Mouse (Mus musculus): ENCODE data around the gene Kcnc3. TPM values are rescaled to one million over a fixed set of nuclear protein-coding genes. Genes with fewer than 3 reads are reported as not detected.

Gene Kcnc3
- polyA plus RNA-seq, 1 experiment from 2014 or later: 1.7 TPM

DNA sequence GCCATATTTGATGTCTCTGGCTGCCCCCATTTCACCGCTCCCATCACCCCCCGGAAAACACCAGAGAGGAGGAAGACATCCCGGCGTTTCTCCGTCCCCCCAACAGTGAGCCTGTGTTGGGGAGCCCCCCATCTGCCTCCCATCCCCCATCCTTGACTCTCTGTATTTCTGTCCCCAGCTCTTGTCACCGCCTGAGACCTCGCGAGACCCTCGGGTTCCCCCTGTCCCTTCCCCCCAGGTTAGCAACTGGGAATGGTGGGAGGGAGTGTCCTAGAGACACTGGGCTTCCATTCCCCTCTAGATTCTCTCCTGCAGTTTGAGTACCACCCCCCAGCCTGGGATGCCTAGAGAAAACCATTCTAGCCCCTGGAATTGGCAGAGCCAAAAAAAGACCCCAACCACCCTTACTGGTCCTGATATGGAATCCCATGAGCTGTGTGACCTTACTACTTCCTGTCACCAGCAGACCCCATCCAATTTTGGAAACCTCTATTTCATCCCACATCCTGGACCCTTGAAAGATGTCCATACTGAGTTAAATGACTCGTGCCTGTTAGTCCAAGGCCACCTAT lies 10.3 kb downstream of the Kcnc3 start:
- 82% methylated on average over 10 of the region's 10 CpGs for WGBS
- no peak for ATAC-seq (ENCODE audit: low FRiP score)
- peaks cover 37% of the 10 kb centered on the region for H3K4me1 ChIP-seq

DNA sequence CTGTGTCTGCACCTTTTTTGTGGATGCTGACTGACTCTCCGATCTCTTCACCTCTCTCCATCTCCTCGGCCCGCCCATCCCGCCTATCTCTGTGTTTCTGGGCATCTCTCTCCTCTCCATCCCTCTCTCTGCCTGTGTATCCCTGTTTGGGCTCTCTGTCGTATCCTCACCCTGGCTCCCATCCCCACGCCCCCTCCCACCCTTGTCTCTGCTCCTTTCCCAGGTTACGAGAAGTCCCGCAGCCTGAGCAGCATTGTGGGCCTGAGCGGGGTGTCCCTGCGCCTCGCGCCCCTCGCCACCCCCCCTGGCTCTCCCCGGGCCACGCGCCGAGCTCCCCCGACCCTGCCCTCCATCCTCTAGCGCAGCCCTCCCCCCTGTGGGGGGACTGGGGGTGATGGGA lies 11.2 kb downstream of the Kcnc3 start:
- Histone ChIP-seq H3K9ac (peak overlapping the region; percentile 48; the same call in 1 of the 2 replicates), H3K27me3 (peaks cover 69% of the 10 kb centered on the region), H3K27ac (no peak overlapping the region), H3K9me3 (no peaks in the 10 kb centered on the region), H3K36me3 (replicated peaks) (no peaks in the 10 kb centered on the region), H3K4me3 (replicated peaks) (no peak overlapping the region), H3K4me2 (peak overlapping the region; percentile 24; the same call in 1 of the 2 replicates), H3K4me1 (peaks cover 37% of the 10 kb centered on the region)
- 12% methylated on average over 19 of the region's 19 CpGs for WGBS
- ATAC-seq (ENCODE audit: low FRiP score): no peak

More for the DNA sequence above, 10.3 kb downstream of the Kcnc3 start:
- no peak overlapping the region for H3K4me2 ChIP-seq
- no peak overlapping the region for H3K4me3 ChIP-seq (replicated peaks)
- H3K9me3 ChIP-seq: no peaks in the 10 kb centered on the region
- H3K27ac ChIP-seq: no peak overlapping the region
- no peak overlapping the region for H3K9ac ChIP-seq
- peaks cover 64% of the 10 kb centered on the region for H3K27me3 ChIP-seq
- no peaks in the 10 kb centered on the region for H3K36me3 ChIP-seq (replicated peaks)

DNA sequence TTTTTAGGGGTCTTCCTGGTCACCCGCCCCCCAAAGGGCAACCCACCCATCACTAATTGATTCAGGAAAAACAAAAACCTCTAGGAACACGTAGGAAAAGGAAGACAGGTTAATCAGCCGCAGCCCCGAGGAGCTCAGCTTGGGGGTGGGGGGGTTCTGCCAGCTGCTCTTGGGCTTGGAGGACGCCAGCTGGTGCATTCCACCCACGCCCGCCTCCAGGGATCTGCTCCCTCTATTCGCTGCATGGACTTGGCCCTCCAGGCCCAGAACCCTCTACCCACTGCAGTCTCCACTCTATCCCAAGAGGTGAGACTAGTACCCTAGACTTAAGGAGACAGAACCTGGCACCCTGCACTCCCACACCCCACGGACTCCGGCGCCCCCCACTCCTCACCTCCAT lies 12.0 kb downstream of the Kcnc3 start:
- Histone ChIP-seq H3K27ac (no peak overlapping the region), H3K9ac (no peak overlapping the region), H3K4me1 (peaks cover 37% of the 10 kb centered on the region), H3K27me3 (peaks cover 77% of the 10 kb centered on the region), H3K4me2 (peak overlapping the region; percentile 19; the same call in 1 of the 2 replicates), H3K36me3 (replicated peaks) (no peaks in the 10 kb centered on the region), H3K4me3 (replicated peaks) (no peak overlapping the region), H3K9me3 (no peaks in the 10 kb centered on the region)
- 16% methylated on average over 11 of the region's 11 CpGs for WGBS
- ATAC-seq (ENCODE audit: low FRiP score): peak; percentile 31

DNA sequence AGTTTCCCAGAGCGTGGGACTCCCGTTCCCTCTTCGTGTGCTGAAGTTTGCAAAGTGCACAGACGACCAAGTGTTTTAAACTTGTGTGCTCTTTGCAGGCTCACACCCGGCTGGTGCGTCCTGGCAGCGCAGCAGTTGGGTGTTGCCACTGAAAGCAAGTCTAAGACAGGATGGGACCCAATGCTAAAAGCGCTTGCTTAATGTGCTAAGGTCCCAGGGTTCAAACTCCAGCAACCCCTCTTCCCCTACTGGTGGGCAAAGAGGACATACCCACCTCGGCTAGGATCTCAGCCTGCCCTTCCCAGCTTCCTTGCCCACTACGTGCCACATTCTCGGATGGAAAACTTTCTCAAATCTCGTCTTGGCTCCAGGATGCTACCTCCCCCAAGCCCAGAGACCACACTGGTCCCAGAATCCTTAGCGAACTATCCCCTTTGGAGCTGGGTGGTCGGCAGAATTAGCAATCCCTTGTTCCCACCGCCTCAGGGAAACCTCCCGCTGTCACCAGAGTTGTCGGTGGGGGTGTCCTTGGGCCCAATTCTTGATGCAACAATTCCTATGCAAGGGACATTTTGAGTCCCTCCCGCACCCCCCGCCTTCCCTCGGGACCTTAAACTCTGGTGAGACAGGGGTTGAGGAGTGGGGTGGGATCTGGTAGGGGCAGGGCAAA lies 12.9 kb downstream of the Kcnc3 start:
- Histone ChIP-seq H3K9me3 (no peaks in the 10 kb centered on the region), H3K9ac (no peak overlapping the region), H3K4me2 (peak overlapping the region; percentile 54; the same call in 1 of the 2 replicates), H3K36me3 (replicated peaks) (no peaks in the 10 kb centered on the region), H3K27ac (no peak overlapping the region), H3K4me1 (peaks cover 37% of the 10 kb centered on the region), H3K27me3 (peaks cover 85% of the 10 kb centered on the region), H3K4me3 (replicated peaks) (peak overlapping the region; percentile 34; the same call in 1 of the 2 replicates)
- ATAC-seq (ENCODE audit: low FRiP score): 0 out of 2 replicates have a peak, but pooled peaks have one; percentile 1
- 3% methylated on average over 20 of the region's 20 CpGs for WGBS

DNA sequence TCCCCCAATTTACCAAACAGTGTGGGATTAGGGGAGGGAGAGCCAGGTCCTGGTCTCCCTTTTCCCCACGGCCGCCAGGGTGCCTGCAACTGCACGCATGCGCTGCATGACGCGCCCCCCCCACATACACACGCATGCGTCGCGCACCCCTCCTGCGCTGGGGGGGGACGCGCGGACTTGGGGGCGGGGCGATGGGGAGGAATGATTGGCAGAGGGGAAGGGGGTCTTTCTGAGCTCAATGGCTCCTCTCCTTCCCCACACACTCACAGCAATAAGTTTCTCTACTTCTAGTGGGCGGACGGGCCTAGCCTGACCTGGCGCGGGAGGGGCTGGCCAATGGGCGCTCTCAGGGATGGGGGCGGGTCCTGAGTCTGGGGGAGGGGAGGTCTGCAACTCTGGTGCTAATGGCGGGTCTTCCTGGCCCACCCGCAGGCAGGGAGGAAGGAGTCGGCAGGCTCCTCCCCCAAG lies 13.7 kb downstream of the Kcnc3 start:
- H3K4me2 ChIP-seq: peak overlapping the region; percentile 54
- H3K27me3 ChIP-seq: peaks cover 87% of the 10 kb centered on the region
- H3K4me3 ChIP-seq (replicated peaks): peak overlapping the region; percentile 34
- peak; percentile 73 for ATAC-seq (ENCODE audit: low FRiP score)
- H3K9ac ChIP-seq: peak overlapping the region; percentile 33
- H3K4me1 ChIP-seq: peaks cover 37% of the 10 kb centered on the region
- no peaks in the 10 kb centered on the region for H3K9me3 ChIP-seq
- no peaks in the 10 kb centered on the region for H3K36me3 ChIP-seq (replicated peaks)
- H3K27ac ChIP-seq: no peak overlapping the region
- 1% methylated on average over 25 of the region's 25 CpGs for WGBS

DNA sequence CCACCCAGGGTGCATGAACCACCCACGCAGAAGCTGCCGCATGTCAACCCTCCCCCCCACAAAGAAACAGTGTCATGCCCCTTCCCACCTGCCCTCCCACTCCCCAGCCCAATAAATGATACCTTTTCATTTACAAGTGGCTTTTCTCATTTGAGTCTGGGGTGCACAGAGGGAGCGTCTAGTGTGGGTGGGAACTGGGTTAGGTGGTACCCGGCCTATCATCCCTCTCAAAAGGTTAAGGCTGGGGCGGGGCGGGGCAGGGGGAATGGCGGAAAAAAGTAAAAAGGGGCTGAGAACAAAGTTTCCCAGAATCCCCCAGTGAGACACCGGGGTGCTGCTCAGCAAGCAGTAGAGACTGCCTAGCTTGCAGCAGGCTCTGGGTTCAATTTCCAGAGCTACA lies 14.2 kb downstream of the Kcnc3 start:
- Histone ChIP-seq H3K9me3 (no peaks in the 10 kb centered on the region), H3K4me2 (peak overlapping the region; percentile 54), H3K9ac (peak overlapping the region; percentile 33), H3K36me3 (replicated peaks) (no peaks in the 10 kb centered on the region), H3K4me3 (replicated peaks) (peak overlapping the region; percentile 34), H3K27ac (no peak overlapping the region), H3K4me1 (peaks cover 37% of the 10 kb centered on the region), H3K27me3 (peaks cover 89% of the 10 kb centered on the region)
- WGBS: 0% methylated on average over 8 of the region's 8 CpGs
- ATAC-seq (ENCODE audit: low FRiP score): no peak

DNA sequence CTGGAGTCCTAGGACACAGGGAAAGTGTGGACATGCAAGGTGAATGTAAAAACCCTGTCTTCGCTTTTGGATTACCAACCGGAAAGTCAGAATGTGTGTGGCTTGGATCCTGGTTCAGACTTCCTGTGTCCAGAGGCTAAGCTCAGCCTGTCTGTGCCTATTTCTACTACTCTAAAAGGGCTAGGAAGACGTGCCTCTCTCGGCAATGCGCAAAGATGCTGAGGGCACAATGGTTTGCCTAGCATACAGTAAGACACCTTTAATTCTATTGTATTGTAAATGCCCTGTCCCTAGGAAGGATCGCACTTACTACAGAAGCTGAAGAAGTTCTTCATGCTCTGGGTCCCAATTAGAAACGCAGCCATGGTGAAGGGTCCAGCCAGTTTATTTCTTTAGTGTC lies 15.0 kb downstream of the Kcnc3 start:
- no peak for ATAC-seq (ENCODE audit: low FRiP score)

DNA sequence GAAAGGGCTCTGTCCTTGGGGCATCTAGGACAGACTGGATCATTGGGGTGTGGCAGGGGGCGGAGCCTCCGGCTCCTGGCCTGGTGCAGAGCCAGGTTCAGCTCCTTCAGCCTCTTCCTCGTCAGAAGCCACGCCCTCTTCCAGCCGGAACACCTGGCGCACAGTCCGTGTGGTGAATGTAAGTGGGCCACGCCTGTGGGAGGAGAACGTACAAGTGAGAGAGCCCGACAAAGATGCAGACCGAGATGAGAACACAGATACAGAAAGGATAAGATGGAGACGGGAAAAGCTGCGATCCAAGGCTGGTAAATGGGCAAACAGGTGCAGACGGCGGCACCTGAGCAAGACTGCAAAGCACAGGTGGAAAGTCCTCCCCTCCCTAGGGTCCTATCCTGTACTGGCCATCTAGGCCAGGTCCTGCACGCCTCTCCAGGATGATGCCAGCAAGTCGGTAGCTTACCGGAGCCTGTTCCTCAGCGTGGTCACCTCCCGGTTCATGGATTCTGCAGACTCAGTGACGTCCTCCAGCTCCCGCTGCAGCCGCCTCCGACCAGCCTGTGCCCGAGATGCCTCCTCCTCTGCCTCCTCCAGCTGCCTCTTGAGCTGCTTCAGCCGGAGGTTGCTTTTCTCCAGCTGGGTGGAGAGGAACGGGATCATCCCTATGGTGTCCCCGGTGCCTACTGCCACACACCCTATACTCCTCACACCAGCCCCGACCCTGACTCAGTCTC lies 15.9 kb downstream of the Kcnc3 start:
- no peak overlapping the region for H3K9ac ChIP-seq
- no peaks in the 10 kb centered on the region for H3K36me3 ChIP-seq (replicated peaks)
- no peak overlapping the region for H3K4me2 ChIP-seq
- H3K27ac ChIP-seq: no peak overlapping the region
- no peak overlapping the region for H3K4me3 ChIP-seq (replicated peaks)
- ATAC-seq (ENCODE audit: low FRiP score): no peak
- peaks cover 85% of the 10 kb centered on the region for H3K27me3 ChIP-seq
- H3K4me1 ChIP-seq: peaks cover 35% of the 10 kb centered on the region
- 9% methylated on average over 29 of the region's 29 CpGs for WGBS
- H3K9me3 ChIP-seq: no peaks in the 10 kb centered on the region

More for the DNA sequence above, 15.0 kb downstream of the Kcnc3 start:
- no peak overlapping the region for H3K4me3 ChIP-seq (replicated peaks)
- peaks cover 37% of the 10 kb centered on the region for H3K4me1 ChIP-seq
- H3K27me3 ChIP-seq: peaks cover 87% of the 10 kb centered on the region
- no peak overlapping the region for H3K27ac ChIP-seq
- no peaks in the 10 kb centered on the region for H3K36me3 ChIP-seq (replicated peaks)
- H3K9ac ChIP-seq: no peak overlapping the region
- WGBS: 36% methylated on average over 7 of the region's 7 CpGs
- no peaks in the 10 kb centered on the region for H3K9me3 ChIP-seq
- H3K4me2 ChIP-seq: no peak overlapping the region

DNA sequence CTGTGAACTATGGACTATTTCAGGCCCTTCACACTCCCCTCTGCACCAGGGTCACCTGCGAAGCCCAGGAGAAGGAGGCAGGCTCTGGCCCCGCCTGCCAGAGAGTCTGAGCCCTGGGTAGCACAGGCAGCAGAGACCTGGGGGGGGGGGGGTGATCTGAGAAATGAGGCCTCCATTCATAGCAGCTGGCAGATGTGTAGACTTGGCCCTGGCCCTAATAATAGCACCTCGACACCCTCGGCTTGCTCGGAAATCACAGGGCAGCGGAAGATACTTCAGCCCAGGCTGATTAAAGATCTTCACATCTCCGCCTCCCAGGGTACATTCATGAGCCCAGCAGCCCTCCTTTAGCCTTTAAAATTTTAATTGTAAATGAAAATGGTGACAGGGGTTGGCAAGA lies 21.7 kb downstream of the Kcnc3 start:
- Histone ChIP-seq H3K27me3 (peaks cover 63% of the 10 kb centered on the region), H3K9me3 (0 out of 2 replicates have a peak, but pooled peaks cover 4% of the 10 kb centered on the region), H3K36me3 (replicated peaks) (no peaks in the 10 kb centered on the region), H3K9ac (no peak overlapping the region), H3K4me3 (replicated peaks) (no peak overlapping the region), H3K27ac (no peak overlapping the region), H3K4me2 (no peak overlapping the region), H3K4me1 (peaks cover 6% of the 10 kb centered on the region; the same call in 1 of the 2 replicates)
- no peak for ATAC-seq (ENCODE audit: low FRiP score)
- 77% methylated on average over 7 of the region's 7 CpGs for WGBS

DNA sequence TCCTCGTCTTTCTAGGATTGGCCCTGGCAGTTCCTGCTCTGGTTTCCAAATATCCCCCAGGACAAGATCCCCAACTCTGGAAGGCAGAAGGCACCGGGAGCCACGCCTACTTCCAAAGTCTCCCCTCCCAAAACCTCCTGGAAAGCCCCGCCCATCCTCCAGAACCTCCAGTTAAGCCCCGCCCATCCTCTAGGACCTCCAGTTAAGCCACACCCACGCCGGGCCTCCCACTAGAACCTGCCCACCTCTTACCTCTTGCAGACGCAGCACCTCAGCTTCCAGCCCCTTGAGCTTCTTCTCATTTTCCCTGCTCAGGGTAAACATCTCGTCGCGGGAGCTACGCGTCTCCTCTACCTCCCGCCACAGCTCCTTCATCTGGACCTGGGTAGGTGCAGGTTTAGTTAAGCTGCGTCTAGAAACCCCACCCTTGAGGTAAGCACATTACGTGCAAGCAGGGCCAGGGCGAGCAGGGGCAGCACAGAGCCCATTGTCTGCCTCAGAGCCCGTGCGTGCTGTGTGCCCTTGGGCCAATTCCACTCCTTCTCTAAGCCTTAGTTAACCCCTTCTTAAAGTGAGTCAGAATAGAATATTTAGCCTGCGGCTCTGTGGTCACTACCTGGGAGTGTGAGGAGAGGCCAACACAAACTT lies 23.7 kb downstream of the Kcnc3 start:
- Histone ChIP-seq H3K4me1 (peaks cover 6% of the 10 kb centered on the region; the same call in 1 of the 2 replicates), H3K9ac (no peak overlapping the region), H3K27me3 (peaks cover 50% of the 10 kb centered on the region), H3K27ac (no peak overlapping the region), H3K4me2 (peak overlapping the region; percentile 19; the same call in 1 of the 2 replicates), H3K36me3 (replicated peaks) (no peaks in the 10 kb centered on the region), H3K4me3 (replicated peaks) (no peak overlapping the region), H3K9me3 (0 out of 2 replicates have a peak, but pooled peaks cover 4% of the 10 kb centered on the region)
- no peak for ATAC-seq (ENCODE audit: low FRiP score)
- WGBS: 6% methylated on average over 20 of the region's 20 CpGs

DNA sequence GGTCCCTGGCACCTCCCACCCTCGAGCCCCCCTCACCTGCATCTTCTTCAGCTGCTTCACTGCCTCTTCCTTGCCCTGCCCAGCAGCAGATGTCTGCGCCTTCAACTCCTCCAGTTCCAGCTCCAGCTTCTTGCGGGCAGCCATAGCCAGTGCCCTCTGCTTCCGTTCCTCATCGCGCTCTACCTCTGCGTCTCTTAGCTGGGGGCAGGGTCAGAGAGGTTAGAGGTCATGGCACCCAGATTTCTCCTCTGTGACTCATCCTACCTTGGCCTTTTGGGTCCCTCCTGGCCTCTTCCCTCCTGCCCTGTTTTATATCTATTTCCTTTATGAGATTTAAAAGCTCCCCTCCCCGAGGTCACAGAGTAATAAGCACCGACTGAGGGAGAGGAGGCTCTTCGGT lies 24.8 kb downstream of the Kcnc3 start:
- Histone ChIP-seq H3K9me3 (peaks cover 7% of the 10 kb centered on the region; the same call in 1 of the 2 replicates), H3K27me3 (peaks cover 43% of the 10 kb centered on the region), H3K4me3 (replicated peaks) (no peak overlapping the region), H3K9ac (no peak overlapping the region), H3K4me2 (no peak overlapping the region), H3K36me3 (replicated peaks) (no peaks in the 10 kb centered on the region), H3K27ac (no peak overlapping the region), H3K4me1 (peaks cover 6% of the 10 kb centered on the region; the same call in 1 of the 2 replicates)
- ATAC-seq (ENCODE audit: low FRiP score): no peak
- WGBS: 20% methylated on average over 10 of the region's 10 CpGs

DNA sequence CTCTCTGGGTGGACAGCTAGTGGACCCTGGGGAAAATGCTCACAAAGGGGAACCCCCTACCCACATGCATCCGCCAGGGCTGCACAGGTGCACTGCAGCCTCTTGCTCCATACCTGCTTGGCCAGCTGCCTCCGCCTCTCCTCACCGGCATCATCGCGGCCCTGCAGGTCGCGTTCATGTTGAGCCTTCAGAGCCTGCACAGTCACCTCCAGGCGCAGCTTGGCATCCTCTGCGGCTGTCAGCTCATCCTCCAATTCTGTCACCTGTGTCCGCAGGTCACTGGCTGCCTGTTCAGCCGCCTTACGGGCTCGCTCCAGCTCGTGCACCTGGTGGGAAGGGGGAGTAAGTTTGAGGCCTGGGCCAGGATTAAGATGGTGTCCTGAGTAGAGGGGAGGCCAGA lies 25.5 kb downstream of the Kcnc3 start:
- Histone ChIP-seq H3K36me3 (replicated peaks) (no peaks in the 10 kb centered on the region), H3K4me3 (replicated peaks) (no peak overlapping the region), H3K4me2 (no peak overlapping the region), H3K9ac (no peak overlapping the region), H3K27me3 (peaks cover 36% of the 10 kb centered on the region), H3K9me3 (peaks cover 7% of the 10 kb centered on the region; the same call in 1 of the 2 replicates), H3K4me1 (peaks cover 6% of the 10 kb centered on the region; the same call in 1 of the 2 replicates), H3K27ac (no peak overlapping the region)
- WGBS: 82% methylated on average over 14 of the region's 14 CpGs
- ATAC-seq (ENCODE audit: low FRiP score): no peak

Measured in forebrain, embryonic 12.5 days (tissue).